Mouse (Mus musculus) hindbrain, postnatal 0 days (tissue): ENCODE results near the gene Crocc. TPM values are rescaled to one million over a fixed set of nuclear protein-coding genes. Genes with fewer than 3 reads are reported as not detected.

Experiments
- ATAC-seq: fragments of 200-750 bp; cut with Nextera tagmentation; 2 replicates; pipeline ENCODE4 v1.8.0; 2017; ENCODE audit warnings: mild to moderate bottlenecking, moderate TSS enrichment, moderate library complexity
- DNase-seq: peaks from one replicate; pipeline ENCODE4 v3.0.0-alpha.2; 2015; ENCODE audit warnings: low spot score
- H3K27ac ChIP-seq: fragments of 300-500 bp; sonication (generic); 2 replicates; pipeline ENCODE4 v1.5.1; 2014; ENCODE audit warnings: mild to moderate bottlenecking
- H3K27me3 ChIP-seq: fragments of 300-500 bp; sonication (generic); 2 replicates; pipeline ENCODE4 v1.6.1; 2014; ENCODE audit warnings: low read length, mixed read lengths; ENCODE audit not compliant: insufficient read depth
- H3K36me3 ChIP-seq: fragments of 300-500 bp; sonication (generic); 2 replicates; pipeline ENCODE4 v1.6.1; 2014; ENCODE audit warnings: low read length, mixed read lengths; ENCODE audit not compliant: insufficient read depth
- H3K4me1 ChIP-seq: fragments of 300-500 bp; sonication (generic); 2 replicates; pipeline ENCODE4 v1.6.1; 2014; ENCODE audit warnings: antibody characterized with exemption, low read length, mixed read lengths; ENCODE audit not compliant: insufficient read depth
- H3K4me2 ChIP-seq: fragments of 300-500 bp; sonication (generic); 2 replicates; pipeline ENCODE4 v1.6.1; 2014; ENCODE audit warnings: low read depth, mild to moderate bottlenecking, low read length, moderate library complexity, mixed read lengths
- H3K4me3 ChIP-seq: fragments of 300-500 bp; sonication (generic); 2 replicates; pipeline ENCODE4 v1.5.1; 2014; ENCODE audit warnings: low read length
- H3K9ac ChIP-seq: fragments of 300-500 bp; sonication (generic); replicated peaks from 2 replicates; pipeline ENCODE4 v1.6.1; 2014; ENCODE audit warnings: mild to moderate bottlenecking, low read length, moderate library complexity, mixed read lengths
- H3K9me3 ChIP-seq: fragments of 300-500 bp; sonication (generic); 2 replicates; pipeline ENCODE4 v1.6.1; 2016; ENCODE audit warnings: low read length, mixed read lengths
- CTCF ChIP-seq: IDR thresholded peaks from 2 replicates; pipeline ENCODE4 v1.5.1; 2016; ENCODE audit warnings: antibody characterized with exemption, control low read depth, low read depth
- WGBS: fragments of 180-500 bp; shearing (Covaris S2); extraction: QIAGEN DNeasy Blood & Tissue Kit; methylation state at CpG from one replicate; pipeline ENCODE4 v1.1.7; 2014; 5-methylcytosine and 5-hydroxymethylcytosine counted together
- polyA plus RNA-seq: library from polyadenylated mRNA; unstranded; fragments of >200 nt; fragmentation: Nextera tagmentation; extraction: Ambion mirVana; gene quantifications from 2 replicates; pipeline ENCODE4 v1.2.1, GENCODE M21; 2015
- total RNA-seq: library from RNA; depleted of rRNA; stranded (reverse); fragments of >200 nt; gene quantifications from 2 replicates; pipeline ENCODE4 v1.2.3, GENCODE M21; 2014

The Crocc gene
- total and polyA plus RNA-seq, 2 experiments from 2014 or later = 3.9 to 18.7 TPM

- peak within 1 kb of the TSS; percentile 98 for H3K4me3 ChIP-seq
- no peaks in the 10 kb centered on the region for H3K9me3 ChIP-seq
- DNase-seq (peak; percentile 98), ATAC-seq (peak; percentile 95)
- WGBS = under 1% methylated on average over 67 of the region's 67 CpGs
- peaks cover 7% of the 10 kb centered on the region for H3K4me1 ChIP-seq
- H3K36me3 ChIP-seq = 0 out of 2 replicates have a peak, but pooled peaks cover 8% of the 10 kb centered on the region
- peak within 1 kb of the TSS; percentile 65 for H3K27ac ChIP-seq
- TF ChIP-seq CTCF = peak; percentile 83
- H3K27me3 ChIP-seq = no peaks in the 10 kb centered on the region
- H3K9ac ChIP-seq = peak within 1 kb of the TSS; percentile 97
- peak within 1 kb of the TSS; percentile 97 for H3K4me2 ChIP-seq
Observed at GRCm38 (mm10) chr4:141077681-141078509, 17.5 kb upstream of the Crocc start, which contains the start of gene Necap2. Necap2 (minus strand) TSS chr4:141078357.

DNA sequence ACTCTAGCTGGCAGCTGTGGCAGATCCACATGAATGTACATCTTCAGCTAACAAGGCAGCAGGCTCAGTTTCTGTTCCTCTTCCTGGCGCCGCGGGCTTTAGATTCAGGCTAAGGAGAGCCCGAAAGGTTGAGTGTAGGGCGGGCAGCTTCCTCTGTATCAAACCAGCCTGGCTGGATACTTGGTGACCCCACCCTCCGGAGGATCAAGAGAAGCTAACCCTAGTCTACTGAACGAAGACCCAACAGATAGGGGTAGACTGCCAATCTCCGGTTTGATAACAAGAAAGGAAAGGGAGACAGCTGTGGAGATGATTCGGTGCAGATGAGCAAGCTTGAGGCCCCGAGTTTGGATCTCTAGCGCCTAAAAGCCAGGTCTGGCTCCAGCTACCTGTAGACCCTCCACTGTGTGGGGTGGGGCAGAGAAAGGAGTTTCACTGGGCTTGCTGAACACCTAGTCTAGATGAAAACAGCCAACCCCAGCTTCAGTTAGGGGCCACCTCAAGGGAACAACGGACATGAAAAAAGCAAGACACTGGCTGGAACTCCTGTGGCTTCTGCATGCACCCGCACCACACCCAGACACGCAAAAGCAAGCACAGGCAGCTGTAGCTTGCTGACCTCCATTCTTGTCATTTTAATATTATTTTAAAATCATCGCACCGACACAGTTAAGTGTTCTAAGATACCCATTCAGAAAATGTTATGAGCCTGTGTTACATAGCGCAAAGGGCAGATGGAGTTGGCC is 16.6 kb upstream of the Crocc start:
- Histone ChIP-seq H3K4me2 (peak overlapping the region; percentile 97), H3K9me3 (no peaks in the 10 kb centered on the region), H3K27me3 (no peaks in the 10 kb centered on the region), H3K4me1 (peaks cover 7% of the 10 kb centered on the region), H3K9ac (peak overlapping the region; percentile 97), H3K27ac (no peak overlapping the region), H3K4me3 (peak overlapping the region; percentile 98), H3K36me3 (peaks cover 16% of the 10 kb centered on the region)
- TF ChIP-seq CTCF = no peak
- WGBS = 82% methylated on average over 17 of the region's 17 CpGs
- no peak for ATAC-seq
- DNase-seq = no peak

GRCm38 (mm10) chr4:141074109-141074508 is 13.8 kb upstream of the Crocc start:
- ATAC-seq (no peak), DNase-seq (no peak)
- Histone ChIP-seq H3K9ac (no peak overlapping the region), H3K4me2 (no peak overlapping the region), H3K36me3 (peaks cover 42% of the 10 kb centered on the region), H3K4me1 (peaks cover 7% of the 10 kb centered on the region), H3K27me3 (no peaks in the 10 kb centered on the region), H3K4me3 (no peak overlapping the region), H3K9me3 (no peaks in the 10 kb centered on the region), H3K27ac (no peak overlapping the region)
- TF ChIP-seq CTCF = no peak
- 94% methylated on average over 4 of the region's 4 CpGs for WGBS

GRCm38 (mm10) chr4:141073661-141074060 is 13.3 kb upstream of the Crocc start:
- H3K36me3 ChIP-seq = peaks cover 47% of the 10 kb centered on the region

GRCm38 (mm10) chr4:141072502-141072901 is 12.2 kb upstream of the Crocc start:
- WGBS = 91% methylated on average over 11 of the region's 11 CpGs
- H3K36me3 ChIP-seq = peaks cover 58% of the 10 kb centered on the region
- peaks cover 7% of the 10 kb centered on the region for H3K4me1 ChIP-seq
- ATAC-seq = no peak
- no peak overlapping the region for H3K27ac ChIP-seq
- TF ChIP-seq CTCF = no peak
- no peak overlapping the region for H3K9ac ChIP-seq
- H3K4me3 ChIP-seq = no peak overlapping the region
- DNase-seq = no peak
- H3K9me3 ChIP-seq = no peaks in the 10 kb centered on the region
- H3K27me3 ChIP-seq = no peaks in the 10 kb centered on the region
- no peak overlapping the region for H3K4me2 ChIP-seq

More at GRCm38 (mm10) chr4:141073661-141074060, 13.3 kb upstream of the Crocc start:
- DNase-seq (no peak), ATAC-seq (no peak)
- H3K27ac ChIP-seq = no peak overlapping the region
- 73% methylated on average over 9 of the region's 9 CpGs for WGBS
- H3K9me3 ChIP-seq = no peaks in the 10 kb centered on the region
- H3K27me3 ChIP-seq = no peaks in the 10 kb centered on the region
- peaks cover 7% of the 10 kb centered on the region for H3K4me1 ChIP-seq
- no peak for TF ChIP-seq CTCF
- H3K9ac ChIP-seq = no peak overlapping the region
- no peak overlapping the region for H3K4me3 ChIP-seq
- H3K4me2 ChIP-seq = no peak overlapping the region

DNA sequence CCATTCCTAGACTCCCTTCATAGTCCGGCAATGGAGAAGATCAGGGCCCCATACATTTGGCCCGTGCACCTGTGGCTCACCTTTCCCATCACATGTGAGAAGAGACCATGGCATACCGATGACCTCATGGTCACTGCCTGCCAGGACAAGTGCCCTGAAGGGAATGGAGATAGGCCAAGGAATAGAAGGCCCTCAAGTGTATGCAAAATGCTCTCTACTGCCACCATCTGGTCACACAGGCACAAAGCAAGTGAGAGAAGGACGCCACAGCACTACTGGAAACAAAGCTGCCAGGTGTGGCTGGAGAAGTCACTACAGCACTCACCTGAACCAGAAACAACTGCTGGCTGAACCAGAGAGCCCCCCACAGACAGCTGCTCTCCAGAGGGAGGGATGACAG is 9.4 kb upstream of the Crocc start:
- Histone ChIP-seq H3K9ac (no peak overlapping the region), H3K27ac (no peak overlapping the region; the same call in 1 of the 2 replicates), H3K4me2 (no peak overlapping the region), H3K9me3 (no peaks in the 10 kb centered on the region), H3K27me3 (no peaks in the 10 kb centered on the region), H3K4me1 (no peaks in the 10 kb centered on the region), H3K4me3 (no peak overlapping the region), H3K36me3 (peaks cover 75% of the 10 kb centered on the region)
- 56% methylated on average over 4 of the region's 4 CpGs for WGBS
- peak; percentile 94 for TF ChIP-seq CTCF
- DNase-seq (peak; percentile 83), ATAC-seq (peak; percentile 46; the same call in 1 of the 2 replicates)
